Mouse (Mus musculus) myocyte (in vitro differentiated cells): ENCODE measurements around the gene B4galt1.

Source experiments
- CEBPB ChIP-seq: IDR thresholded peaks from 2 replicates; pipeline ENCODE4 v1.6.1; 2011; ENCODE audit warnings: mild to moderate bottlenecking, moderate library complexity; ENCODE audit not compliant: poor library complexity, insufficient read depth, severe bottlenecking
- E2F4 ChIP-seq: IDR thresholded peaks from one replicate; pipeline ENCODE4 v1.6.1; 2011; ENCODE audit warnings: mild to moderate bottlenecking, control low read depth, moderate library complexity; ENCODE audit not compliant: insufficient read depth
- MAX ChIP-seq: IDR thresholded peaks from one replicate; pipeline ENCODE4 v1.6.1; 2011; ENCODE audit warnings: low read depth, mild to moderate bottlenecking, control low read depth
- MYOD1 ChIP-seq, 3 experiments: IDR thresholded peaks; one replicate each; pipeline ENCODE4 v1.6.1; 2011; ENCODE audit warnings: control low read depth in 2 of 3, low read depth in 2 of 3, mild to moderate bottlenecking in 2 of 3, moderate library complexity in 1 of 3; ENCODE audit not compliant: insufficient read length in 2 of 3, control insufficient read depth in 1 of 3
- POLR2A ChIP-seq: IDR thresholded peaks from one replicate; pipeline ENCODE4 v1.6.1; 2011; ENCODE audit warnings: low read depth, mild to moderate bottlenecking, control low read depth, moderate library complexity; ENCODE audit not compliant: insufficient read length
- POLR2AphosphoS2 ChIP-seq: IDR thresholded peaks from one replicate; pipeline ENCODE4 v1.6.1; 2011; ENCODE audit warnings: low read depth, control low read depth; ENCODE audit not compliant: insufficient read length
- SRF ChIP-seq: IDR thresholded peaks from one replicate; pipeline ENCODE4 v1.6.1; 2011; ENCODE audit warnings: low read depth; ENCODE audit not compliant: control insufficient read depth, insufficient read length
- TCF12 ChIP-seq: IDR thresholded peaks from one replicate; pipeline ENCODE4 v1.6.1; 2011; ENCODE audit warnings: mild to moderate bottlenecking, control low read depth; ENCODE audit not compliant: poor library complexity, insufficient read depth, severe bottlenecking
- USF1 ChIP-seq: IDR thresholded peaks from one replicate; pipeline ENCODE4 v1.6.1; 2011; ENCODE audit warnings: low read depth, mild to moderate bottlenecking, control low read depth, moderate library complexity

GRCm38 (mm10) chr4:40833381-40834231, 20.2 kb downstream of the B4galt1 start:
- TF ChIP-seq USF1 (no peak), POLR2A (no peak), POLR2AphosphoS2 (no peak), MAX (no peak), E2F4 (no peak), TCF12 (no peak), CEBPB (no peak), MYOD1 (IDR thresholded peaks at IDR 0.05; ENCODE audit: control insufficient read depth in 1 of 3, insufficient read length in 2 of 3, low read depth in 2 of 3) (no peak), SRF (no peak)
